Mouse (Mus musculus) heart, postnatal 25 days (tissue): ENCODE results near the gene Zfp617. TPM values are rescaled to one million over a fixed set of nuclear protein-coding genes. Genes with fewer than 3 reads are reported as not detected.
A peak's percentile ranks its signal among the peaks of the same experiment; 100 is the strongest.
"Not testable (repeated sequence)": the region's sequence is repeated elsewhere in the genome, so short reads cannot be mapped to it uniquely, and the experiment has no call there.

ENCODE experiments used
- DNase-seq: peaks from one replicate; pipeline ENCODE4 v3.0.0; 2022; ENCODE audit warnings: low spot score
- intact Hi-C: fragments of 180-260 bp; cut with DNase I; formaldehyde crosslinking; loops from one replicate; pipeline ENCODE4 v1.15.1; 2025
- total RNA-seq, 2 experiments: library from RNA; stranded (reverse); gene quantifications; 2 replicates each; pipeline ENCODE4 v1.2.3; 2021

Zfp617 gene
- total RNA-seq, 2 experiments from 2014 or later: 22.4 to 28.8 TPM

DNA sequence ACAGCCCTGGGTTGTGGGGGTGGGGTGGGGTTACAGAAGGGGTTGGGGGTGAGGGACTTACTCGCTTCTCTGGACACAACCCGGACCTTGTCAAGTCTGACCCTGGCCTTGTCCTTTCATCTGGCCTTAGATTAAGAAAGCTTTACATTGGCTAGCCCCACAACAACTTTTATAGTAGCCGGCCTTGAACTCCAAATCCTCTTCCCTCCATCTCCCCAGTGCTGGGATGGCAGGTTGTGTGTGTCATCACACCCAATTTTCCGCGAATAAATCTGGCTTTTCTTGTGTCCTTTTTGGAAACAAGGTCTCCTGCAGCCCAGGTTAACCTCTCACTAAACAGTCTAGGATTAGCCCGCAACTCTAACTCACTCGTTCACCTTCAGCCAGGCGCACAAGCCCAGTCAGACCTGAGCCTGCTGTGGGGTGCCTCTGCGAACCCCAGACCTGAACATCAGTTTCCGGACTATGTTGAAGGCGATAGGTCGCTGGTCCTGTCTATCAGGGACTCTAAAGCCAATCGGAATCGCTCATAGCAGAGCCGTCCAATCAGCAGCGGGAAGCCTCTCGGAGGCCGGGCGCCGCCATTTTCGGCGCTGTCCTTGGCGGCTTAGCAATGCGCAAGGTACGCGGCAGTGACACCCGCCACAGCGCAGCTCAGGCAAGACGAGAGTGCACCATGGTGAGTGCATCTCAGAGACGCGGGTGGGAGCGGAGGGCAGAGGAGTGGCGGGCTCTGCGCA, 42.2 kb downstream of the Zfp617 start, which contains the start of gene Zfp961:
TSS of gene Zfp961 (plus strand) at position 557 of the 740 bp plus-strand sequence.
- peak; percentile 96 for DNase-seq
- intact Hi-C loops: loop anchor here (2.0 kb wide), 1 partner anchor 28 kb away; no protein-coding TSS in a partner anchor

DNA sequence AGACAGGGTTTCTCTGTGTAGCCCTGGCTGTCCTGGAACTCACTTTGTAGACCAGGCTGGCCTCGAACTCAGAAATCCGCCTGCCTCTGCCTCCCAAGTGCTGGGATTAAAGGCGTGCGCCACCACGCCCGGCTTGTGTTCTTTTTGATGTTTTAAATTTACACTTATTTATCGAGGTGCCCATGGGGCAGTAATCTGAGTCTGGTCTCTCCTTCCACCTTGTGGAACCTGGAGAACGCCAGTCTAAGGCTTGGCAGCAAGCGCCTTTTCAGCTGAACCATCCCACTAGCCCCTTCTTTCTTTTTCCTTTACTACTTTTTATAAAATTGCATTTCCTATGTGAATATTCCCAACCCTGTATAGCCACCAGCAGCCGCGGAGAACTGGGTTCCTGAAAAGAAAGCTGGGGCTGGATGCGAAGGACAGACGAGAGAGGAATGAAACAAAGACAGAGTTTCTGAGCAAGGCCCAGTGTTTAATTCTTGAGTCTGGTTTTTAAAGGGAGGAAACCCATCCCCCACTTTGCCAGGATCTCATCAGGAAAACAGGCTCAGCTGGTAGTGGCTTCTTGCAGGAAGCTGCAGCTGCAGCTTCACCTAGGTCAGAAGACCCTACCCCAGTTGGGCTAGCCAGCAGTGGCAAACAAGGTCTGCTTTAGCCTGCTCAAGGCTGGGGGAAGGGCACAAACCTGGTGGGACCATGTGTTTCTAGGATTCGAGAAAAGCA, 43.2 kb downstream of the Zfp617 start:
- DNase-seq: no peak
- intact Hi-C loops: loop anchor here (2.0 kb wide), 1 partner anchor 29 kb away; no protein-coding TSS in a partner anchor

DNA sequence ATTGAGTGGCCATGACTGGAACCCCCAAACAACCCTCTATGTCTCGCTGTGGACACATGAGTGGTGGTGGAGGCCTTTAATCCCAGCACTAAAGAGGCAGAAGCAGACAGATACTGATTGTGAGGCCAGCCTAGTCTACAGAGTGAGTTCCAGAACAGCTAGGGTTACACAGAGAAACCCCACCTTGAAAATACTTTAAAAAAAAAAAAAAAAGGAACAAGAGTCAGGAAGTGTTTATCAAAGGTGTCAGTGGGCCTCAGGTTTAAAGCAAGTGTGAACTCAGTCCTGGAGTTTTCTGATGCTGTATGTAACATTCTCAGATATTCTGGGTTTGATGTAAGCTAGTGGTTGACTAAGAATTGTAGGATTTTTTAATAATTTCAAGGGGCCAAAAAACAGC, 44.1 kb downstream of the Zfp617 start:
- DNase-seq: no peak
- intact Hi-C loops: no loop called here

DNA sequence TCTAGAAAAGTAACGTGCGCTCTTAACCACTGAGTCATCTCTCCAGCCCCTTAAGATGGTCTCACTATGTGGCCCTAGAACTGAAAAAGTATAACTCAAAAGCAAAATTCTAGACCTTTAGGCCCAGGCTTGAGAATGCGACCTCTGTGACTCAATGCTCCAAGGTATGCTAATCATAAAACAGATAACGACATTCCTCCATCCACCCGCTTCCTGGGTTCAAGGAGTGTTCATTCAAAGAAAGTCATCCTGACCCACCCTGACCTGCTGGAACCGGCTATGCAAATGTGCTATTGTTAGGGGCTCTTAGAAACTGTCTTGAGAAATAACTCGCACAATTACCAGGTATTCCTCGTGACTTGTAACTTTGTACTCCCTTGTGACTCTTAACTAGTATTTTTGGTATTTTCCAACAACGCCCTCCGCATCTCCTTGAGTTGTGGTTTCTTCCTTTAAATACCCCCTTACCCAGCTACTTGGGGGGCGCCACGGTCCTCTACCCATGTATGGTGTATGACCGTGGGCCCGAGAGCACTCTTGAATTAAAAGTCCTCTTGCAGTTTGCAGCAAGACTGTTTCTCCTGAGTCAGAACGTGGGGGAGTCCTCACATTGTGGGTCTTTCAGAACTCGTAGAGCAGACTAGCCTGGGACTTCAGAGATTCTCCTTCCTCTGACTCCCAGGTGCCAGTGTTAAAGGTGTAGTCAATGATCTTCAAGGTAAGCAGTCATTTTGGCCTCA, 44.7 kb downstream of the Zfp617 start:
- DNase-seq, intact Hi-C loops: not testable (repeated sequence)

DNA sequence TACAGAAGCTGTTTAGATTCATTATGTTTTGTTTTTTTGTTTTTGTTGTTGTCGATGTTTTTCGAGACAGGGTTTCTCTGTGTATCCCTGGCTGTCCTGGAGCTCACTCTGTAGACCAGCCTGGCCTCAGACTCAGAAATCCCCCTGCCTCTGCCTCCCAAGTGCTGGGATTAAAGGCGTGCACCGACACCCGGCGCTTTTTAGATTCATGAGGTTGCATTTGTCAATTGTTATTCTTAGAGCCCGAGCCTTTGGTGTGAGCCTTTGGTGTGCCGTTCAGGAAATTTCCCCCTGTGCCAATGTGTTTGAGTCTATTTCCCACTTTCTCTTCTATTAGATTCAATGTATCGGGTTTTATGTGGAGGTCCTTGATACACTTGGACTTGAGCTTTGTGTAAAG, 46.2 kb downstream of the Zfp617 start:
- no peak for DNase-seq
- intact Hi-C loops: no loop called here

DNA sequence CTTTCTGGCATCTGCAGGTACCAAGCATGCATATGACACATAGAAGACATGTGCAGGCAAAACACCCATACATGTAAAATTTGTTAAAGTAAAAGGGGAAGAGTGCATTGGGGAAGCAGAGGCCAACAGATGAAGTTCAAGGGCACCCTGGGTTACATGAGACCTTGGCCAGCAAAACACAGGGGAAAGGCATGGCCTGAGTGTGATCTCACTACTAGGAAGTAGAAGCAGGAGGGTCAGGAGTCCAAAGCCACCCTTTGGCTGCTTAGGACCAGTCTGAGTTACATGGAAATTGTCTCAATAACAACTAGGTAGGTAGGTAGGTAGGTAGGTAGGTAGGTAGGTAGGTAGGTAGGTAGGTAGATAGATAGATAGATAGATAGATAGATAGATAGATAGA, 52.0 kb downstream of the Zfp617 start:
- intact Hi-C loops: loop anchor here (5.0 kb wide), 1 partner anchor 33 kb away; no protein-coding TSS in a partner anchor
- no peak for DNase-seq

DNA sequence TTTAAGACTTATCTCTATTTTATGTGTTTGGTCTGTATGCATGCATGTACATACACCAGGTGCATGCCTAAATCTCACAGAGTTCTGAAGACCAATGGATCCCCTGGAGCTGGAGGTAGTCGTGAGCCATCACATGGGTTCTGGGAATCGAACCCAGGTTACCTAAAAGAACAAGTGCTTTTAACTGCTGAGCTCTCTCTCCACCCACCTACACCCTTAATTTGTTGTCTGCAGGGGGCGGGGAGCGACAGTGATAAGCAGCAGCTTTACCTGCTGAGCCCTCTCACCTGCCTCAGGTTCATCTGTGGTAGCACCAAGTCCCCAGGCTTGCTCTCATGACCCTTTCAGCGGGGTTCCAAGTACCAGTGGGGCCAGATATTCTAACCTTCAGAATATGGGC, 53.4 kb downstream of the Zfp617 start:
- intact Hi-C loops: loop anchor here (5.0 kb wide), 1 partner anchor 34 kb away; no protein-coding TSS in a partner anchor
- DNase-seq: no peak

DNA sequence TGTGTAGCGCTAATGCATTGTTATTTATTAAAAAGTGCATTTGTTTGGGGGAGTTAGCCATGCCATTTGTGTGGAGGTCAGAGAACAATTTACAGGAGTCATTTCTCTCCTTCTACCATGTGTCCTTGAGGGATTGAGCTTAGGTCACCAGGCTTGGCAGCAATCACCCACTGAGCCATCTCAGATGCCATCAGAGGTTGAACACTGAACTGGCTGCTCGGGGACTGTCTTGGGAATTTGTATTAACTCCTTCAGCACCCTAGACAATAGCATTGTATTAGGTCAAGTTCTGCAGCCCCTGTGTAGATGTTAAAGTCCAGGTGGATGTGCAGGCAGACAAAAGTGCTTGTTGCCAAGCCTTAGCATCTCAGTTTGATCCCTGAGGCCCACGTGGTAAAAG, 55.6 kb downstream of the Zfp617 start:
- DNase-seq: no peak
- intact Hi-C loops: loop anchor here (5.0 kb wide), 1 partner anchor 37 kb away; no protein-coding TSS in a partner anchor

DNA sequence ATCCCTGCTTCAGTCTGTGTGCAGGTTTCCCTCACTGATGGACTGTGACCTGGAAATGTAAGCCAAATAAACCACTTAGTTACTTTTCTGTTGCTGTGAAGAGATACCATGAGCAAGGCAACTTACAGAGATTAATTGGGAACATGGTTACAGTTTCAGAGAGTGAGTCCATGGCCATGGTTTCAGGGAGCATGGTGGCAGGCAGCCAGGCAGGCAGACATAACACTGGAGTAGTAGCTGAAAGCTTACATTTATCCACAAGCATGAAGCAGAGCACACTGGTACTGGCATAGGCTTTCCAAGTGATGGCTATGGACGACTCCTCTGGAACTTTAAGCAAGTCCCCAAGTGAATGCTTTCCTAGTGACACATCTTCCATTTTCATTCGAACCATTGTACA, 56.7 kb downstream of the Zfp617 start:
- no peak for DNase-seq
- intact Hi-C loops: no loop called here

DNA sequence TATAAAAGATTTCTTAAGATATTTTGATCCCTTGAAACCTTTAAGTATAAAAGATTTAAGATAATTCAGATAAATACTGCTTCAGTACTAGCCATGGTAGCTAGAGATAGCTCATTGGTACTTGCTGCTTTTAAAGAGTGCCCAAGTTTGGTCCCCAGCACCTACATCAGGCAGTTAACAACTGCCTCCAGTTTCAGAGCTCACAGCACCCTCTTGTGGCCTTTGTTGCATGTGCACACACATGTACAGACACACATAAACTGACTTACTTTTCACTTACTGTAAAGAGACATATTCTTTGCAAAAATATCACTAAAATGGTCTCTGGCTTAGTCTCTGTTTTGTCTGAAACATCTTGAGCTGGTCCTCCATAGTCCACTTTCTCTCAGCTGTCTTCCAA, 58.0 kb downstream of the Zfp617 start:
- intact Hi-C loops: no loop called here
- DNase-seq: no peak

DNA sequence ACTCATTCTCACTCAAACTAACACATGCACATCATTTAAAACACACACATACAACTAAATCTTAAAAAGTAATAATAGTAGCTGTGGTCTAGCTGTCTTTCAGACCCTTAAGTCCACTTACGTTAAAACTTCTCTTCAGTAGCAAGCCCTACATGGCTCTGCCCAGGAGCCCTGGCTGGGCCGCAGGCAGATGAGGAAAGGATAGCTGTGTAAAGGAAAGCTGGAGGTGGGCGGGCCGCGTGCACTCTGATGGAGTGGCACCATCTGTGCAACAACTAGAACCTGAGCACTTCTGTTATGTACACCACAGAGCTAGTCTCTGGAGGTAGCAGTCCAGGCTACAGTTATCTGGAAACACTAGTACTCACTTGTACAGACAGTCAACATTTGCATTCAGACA, 58.8 kb downstream of the Zfp617 start:
- intact Hi-C loops: no loop called here
- DNase-seq: no peak

DNA sequence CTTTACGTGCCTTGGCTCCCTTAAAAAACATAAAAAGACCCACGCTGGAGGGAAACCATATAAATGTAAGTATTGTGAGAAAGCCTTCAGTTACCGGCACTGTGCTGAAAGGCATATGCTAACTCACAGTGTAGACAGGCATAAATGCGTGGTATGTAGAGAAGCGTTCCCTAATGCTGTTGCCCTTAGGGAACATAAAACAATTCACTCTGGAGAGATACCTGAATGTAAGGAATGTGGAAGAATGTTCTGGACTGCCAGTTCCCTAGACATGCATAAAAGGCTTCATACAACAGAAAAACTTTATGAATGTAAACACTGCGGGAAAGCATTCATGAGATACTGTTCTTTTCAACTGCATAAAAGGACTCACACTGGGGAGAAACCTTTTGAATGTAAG, 59.7 kb downstream of the Zfp617 start:
- intact Hi-C loops: no loop called here
- no peak for DNase-seq

DNA sequence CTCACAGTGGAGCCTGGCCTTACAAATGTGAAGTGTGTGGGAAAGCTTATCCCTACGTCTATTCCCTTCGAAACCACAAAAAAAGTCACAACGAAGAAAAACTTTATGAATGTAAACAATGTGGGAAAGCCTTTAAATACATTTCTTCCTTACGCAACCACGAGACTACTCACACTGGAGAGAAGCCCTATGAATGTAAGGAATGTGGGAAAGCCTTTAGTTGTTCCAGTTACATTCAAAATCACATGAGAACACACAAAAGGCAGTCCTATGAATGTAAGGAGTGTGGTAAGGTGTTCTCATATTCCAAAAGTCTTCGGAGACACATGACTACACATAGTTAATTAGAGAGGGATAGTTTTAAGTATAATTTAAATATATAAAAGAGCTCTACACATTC, 60.2 kb downstream of the Zfp617 start:
- no peak for DNase-seq

DNA sequence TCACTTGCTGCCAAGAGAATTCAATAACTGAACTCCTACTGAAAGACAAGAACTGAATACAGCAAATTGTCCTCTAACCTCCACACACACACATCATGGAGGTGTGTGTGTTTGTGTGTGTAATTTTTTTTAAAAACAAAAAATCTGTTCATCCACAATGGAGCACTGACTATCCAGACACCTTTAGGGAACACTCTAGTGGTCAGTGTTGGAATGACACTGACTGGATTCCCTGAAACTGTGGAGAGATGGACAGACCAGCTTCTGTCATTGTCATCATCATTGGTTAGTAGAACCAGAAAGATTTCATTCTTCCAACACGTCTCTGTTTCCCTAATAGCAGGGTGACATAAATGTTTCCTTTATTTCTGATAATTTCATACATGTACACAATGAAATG, 63.5 kb downstream of the Zfp617 start:
- intact Hi-C loops: loop anchor here (5.0 kb wide), 2 partner anchors 65 to 260 kb away; partner anchors contain the start of genes Zfp617 and Zfp882
- no peak for DNase-seq

More for the DNA sequence above, 60.2 kb downstream of the Zfp617 start:
- intact Hi-C loops: no loop called here

DNA sequence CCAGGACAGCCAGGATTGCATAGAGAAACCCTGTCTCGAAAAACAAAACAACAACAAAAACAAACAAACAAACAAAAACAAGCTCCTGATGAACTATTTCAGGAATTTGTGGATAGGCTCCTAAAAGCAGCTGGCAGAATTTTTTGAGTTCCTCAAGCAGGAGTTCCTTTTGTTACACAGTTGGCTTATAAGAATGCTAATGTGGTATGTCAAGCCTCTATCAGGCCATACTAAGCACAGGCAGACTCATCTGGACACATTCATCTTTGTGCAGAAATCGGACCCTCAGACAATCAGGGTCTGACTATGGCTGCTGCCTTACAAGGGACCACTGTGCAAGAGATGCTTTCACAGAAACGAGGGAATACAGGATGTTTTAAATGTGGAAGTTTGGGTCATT, 65.8 kb downstream of the Zfp617 start:
- intact Hi-C loops: loop anchor here (5.0 kb wide), 2 partner anchors 67 to 262 kb away; partner anchors contain the start of genes Zfp617 and Zfp882
- DNase-seq: no peak

DNA sequence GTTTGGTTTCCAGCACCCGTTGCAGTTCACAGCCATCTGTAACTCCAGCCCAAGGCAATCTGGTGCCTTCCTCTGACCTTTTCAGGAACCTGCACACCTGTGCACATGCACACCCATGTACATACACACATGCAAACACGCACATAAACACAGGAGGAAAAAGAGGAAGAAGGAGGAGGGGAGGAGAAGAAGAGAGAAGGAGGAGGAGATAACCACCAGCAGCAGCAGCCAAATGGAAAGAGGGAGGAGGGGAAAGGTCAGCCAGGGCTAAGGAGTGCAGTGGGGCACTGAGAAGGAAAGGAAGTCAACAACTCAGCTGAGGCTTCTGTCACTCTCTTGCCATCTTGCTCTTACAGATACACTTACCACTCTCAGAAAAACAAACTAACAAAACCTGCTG, 72.6 kb downstream of the Zfp617 start:
- DNase-seq: no peak
- intact Hi-C loops: no loop called here

DNA sequence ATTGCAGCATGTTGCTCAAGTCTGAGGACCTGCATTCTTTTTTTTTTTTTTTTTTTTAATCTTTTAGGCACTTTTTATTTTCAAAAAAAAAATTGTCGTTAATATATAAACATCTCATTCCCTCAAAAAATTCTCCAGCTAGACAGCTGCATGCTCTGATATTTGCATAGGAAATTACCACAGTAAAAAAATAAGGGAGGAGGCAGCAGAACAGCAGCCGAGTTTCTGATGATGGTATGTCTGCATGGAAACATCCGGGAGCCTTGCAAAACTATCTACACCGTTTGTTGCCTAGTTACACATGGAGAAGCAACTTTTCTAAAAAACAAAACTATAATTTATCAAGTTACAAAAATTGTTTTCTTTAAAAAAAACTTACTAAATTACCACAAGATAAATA, 73.0 kb downstream of the Zfp617 start:
- intact Hi-C loops: no loop called here
- no peak for DNase-seq
